Mouse (Mus musculus) gastrocnemius, postnatal 25 days (tissue): ENCODE measurements around the gene Tlr2. TPM values are rescaled to one million over a fixed set of nuclear protein-coding genes. Genes with fewer than 3 reads are reported as not detected.
A peak's percentile ranks its signal among the peaks of the same experiment; 100 is the strongest.

Source experiments
- DNase-seq: peaks from one replicate; pipeline ENCODE4 v3.0.0; 2022
- total RNA-seq, 2 experiments: library from RNA; stranded (reverse); gene quantifications; 1 replicate in 1 of 2; 2 replicates in 1 of 2; pipeline ENCODE4 v1.2.3; 2021

Tlr2 gene
- total RNA-seq, 2 experiments from 2014 or later, result 0.61 to 0.64 TPM

DNA sequence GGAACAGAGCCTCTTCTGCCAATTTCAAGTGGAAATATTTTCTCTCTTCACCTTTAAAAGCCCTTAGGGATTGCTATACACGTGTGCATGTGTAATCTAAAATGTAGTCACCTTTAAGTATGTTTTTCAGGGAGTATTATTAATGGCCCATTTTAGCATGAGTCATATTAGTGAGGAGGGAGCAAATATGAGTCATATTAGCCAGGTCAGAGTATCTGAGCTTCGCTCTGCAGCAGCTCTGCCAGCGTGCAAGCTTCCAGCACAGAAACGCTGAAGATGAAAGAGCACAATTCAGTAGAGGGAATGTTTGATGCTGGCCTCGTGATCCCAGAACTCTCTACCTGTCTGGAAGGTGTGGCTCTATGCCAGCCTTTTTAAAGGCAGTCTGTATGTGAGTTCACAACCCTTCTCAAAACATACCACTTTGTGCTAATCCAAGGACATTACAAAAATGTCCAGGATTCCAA, 13.4 kb downstream of the Tlr2 start:
- DNase-seq, result no peak

DNA sequence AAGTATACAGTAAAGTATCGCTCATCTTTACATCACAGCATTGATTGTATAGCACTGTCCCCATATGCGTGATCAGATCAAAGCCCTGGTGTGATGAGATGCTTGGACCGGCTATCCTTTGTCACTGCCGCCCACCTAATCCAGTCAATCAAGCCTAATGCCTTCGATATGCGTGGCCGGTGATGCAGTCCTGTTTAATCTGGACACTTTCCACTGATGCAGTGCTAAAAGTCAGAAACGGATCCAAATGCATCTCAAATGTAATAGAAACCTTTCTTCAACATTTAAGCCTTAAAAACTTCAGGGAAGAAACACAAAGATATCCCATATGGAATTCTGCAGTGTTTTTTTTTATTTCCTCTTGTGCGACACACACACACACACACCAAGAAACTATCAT, 13.9 kb downstream of the Tlr2 start:
- DNase-seq, result no peak

DNA sequence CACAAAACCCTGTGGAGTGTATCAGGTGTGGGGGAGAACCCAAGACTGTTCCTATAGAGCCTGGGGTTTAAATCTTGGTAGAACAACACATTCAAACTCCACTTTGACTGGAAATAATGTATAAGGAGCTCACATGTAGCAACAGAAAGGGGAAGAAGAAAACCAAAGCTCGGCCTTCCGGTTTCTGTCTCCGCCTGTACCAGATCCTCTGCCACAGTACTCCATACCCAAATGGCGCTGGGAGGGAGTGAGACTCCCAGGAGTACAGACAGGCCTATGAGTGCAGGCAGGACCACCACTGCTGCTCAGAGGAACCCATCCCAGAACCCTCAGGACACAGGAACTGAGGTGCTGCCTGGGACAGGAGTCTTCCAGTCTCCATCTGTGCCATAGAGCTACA, 17.8 kb downstream of the Tlr2 start:
- no peak for DNase-seq

DNA sequence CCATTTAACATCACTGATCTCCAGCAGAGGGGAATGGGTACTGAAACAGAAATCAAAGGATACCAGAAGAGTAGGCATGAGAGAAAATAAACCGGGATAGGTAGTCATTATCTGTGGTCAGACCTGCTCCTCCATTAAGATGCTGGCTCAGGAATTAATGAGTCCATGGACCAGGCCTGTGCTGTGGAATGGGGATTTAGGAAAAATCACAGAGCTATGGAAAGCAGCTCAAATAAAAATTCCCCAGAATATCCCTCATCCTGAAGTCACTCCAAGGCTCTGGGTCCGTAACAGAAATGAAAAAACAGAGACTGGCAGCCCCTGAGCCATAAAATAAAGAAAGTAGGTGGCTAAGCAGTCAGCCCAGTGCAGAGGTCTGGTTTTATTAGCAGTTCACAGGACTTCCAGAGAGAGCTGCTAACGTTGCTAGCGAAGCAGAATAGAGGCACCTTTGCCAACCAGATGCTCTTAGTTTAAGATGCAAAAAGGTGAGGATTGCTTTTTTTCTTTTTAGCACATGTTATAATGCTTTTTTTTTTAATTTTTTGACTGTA, 25.1 kb downstream of the Tlr2 start:
- DNase-seq, result no peak

DNA sequence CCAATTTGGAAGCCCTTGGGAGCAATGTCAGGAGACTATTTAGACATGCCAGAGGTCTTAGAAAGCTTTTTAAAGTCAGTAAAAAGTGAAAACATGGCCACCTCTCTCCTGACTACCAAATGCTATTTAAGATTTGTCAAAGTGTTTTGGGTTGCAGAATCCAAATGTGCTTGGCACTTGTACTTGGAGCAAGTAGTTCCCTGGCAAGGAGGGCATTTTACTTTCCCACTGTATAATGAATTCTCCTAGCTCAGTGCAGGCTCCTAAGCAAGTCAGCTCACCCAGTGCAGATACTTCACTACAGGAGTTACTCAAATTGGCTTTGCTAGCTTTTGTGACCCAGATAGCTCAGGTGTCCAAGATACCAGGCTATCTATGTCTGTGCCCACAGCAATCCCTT, 28.7 kb downstream of the Tlr2 start:
- DNase-seq, result no peak

DNA sequence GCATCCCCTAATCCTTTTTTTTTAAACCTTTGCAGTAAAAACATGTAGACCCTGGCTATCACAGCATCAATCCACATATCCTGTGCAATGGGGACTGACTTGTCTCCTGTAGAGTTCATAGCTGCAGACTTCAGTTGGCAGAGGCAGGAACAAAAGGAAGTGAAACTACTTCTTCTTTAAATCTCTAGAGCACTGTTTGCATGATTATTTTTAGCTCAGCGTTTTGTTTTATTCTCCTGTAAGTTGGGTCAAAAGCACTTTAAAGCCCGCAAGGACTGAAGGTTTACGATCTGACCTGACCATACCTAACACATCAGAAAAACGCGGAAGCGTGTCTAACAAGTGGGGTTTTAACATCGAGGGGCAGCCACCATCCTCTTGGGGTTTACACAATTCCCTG, 29.6 kb downstream of the Tlr2 start:
- no peak for DNase-seq

DNA sequence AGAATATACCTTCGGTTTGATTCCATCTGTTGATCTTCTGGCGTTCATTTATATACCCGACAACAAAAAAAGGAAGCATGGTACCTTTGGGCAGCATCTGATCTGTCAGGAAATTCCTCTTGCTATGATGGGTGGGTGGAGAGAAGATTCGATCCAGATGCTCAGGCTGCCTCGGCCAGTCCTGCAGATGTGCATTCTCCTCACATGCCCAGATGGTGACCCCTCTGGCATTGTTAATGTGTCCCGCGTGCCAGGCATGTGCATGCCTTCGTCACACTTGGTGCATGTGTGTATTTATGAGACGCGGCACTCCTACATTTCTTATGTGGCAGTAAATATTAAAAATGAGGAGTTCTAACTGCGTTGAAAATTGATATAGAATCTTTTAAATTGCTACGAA, 33.1 kb downstream of the Tlr2 start:
- DNase-seq, result no peak

DNA sequence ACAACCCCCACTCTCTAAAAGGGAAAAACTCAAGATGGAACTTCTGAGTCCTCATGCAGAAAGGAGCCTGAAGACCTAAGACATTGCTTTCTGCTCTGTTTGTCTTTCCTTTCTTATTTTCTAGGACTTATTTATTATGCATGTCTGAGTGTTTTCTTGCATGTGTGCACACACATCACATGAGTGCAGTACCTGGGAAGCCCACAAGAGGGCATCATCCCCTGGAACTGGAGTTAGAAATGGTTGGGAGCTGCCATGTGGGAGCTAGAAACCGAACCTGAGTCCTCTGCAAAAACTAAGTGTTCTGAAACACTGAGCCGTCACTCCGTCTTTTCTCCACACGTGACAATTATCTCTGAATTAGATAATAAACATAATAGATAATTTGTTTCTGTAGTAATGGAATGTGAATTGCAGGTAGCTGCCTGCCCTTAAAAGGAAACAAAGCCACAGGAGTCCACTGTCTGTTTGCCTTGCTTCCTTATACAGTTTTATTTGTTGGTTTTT, 39.9 kb downstream of the Tlr2 start:
- no peak for DNase-seq

DNA sequence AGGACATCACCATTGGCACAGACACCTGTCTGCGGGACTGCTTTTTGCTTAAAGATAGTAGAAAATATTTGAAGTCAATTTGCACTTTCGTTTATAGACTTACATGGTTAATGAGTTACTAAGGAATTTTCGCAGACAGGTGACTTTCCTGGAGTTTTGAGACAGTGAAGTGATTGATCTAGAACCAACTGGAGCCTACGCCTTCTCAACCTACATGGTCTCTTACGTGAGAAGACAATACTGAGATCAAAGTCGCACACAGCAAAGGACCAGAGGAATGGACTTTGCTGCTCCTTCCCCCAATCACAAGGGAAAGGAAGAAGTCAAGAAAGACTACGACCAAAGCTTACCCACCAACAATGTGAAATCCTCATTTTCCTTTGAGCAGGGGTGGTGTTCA, 42.1 kb downstream of the Tlr2 start:
- no peak for DNase-seq

DNA sequence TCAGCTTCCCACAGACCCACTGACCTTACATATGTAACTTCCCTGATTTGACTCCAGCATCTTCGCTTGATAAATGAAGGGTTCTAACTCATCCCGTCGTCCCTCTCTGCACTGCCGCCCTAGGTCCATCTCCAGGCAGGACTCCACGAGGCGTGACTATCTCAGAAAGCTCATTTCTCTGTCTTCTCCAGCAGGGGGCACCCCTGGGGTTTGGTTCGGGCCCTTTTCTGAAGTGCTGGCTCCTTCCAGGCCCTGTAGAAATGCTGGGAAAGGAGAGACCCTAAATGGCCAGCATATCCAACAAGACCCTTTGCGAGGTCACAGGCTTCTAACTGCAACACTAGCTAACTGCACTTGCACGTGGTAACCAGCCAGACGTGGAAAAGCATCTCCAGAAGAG, 43.7 kb downstream of the Tlr2 start:
- DNase-seq, result peak; percentile 57

DNA sequence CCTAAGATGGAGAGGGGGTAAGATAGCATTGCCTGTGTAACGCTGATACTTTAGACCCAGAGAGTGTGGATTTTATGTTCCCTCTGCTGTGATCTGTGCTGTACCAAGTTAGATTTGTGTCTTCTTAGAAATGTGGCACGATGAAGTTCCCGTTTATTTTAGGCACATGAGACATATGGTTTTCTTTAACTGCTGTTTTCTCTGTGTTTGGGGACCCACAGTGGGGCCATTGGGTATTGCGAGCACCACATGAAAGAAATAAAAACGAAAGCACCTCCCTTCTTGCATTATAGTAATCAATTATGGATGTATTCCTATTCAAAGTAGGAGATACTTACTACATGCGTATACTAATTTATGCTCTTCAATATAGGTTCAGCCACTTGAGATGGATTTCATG, 44.5 kb downstream of the Tlr2 start:
- DNase-seq, result no peak

DNA sequence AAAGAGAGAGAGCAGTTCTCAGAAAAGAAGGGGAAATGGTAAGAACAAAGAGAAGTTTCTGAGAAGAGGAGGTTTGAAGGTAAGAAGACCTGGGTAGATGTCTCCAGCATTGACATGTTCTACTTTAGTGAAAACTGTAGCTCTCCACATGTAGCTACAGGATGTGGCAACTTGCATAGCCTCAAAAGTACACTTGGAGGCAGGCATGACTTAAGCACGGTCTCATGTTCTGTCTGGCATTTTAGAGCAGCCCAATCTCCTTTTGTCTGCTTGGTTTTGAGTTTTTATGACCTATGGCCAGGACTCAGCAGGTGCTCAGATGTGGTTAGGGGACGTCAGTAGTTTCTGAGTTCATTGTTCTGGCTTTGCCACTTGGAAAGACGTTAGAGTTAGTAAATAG, 50.1 kb downstream of the Tlr2 start:
- no peak for DNase-seq

DNA sequence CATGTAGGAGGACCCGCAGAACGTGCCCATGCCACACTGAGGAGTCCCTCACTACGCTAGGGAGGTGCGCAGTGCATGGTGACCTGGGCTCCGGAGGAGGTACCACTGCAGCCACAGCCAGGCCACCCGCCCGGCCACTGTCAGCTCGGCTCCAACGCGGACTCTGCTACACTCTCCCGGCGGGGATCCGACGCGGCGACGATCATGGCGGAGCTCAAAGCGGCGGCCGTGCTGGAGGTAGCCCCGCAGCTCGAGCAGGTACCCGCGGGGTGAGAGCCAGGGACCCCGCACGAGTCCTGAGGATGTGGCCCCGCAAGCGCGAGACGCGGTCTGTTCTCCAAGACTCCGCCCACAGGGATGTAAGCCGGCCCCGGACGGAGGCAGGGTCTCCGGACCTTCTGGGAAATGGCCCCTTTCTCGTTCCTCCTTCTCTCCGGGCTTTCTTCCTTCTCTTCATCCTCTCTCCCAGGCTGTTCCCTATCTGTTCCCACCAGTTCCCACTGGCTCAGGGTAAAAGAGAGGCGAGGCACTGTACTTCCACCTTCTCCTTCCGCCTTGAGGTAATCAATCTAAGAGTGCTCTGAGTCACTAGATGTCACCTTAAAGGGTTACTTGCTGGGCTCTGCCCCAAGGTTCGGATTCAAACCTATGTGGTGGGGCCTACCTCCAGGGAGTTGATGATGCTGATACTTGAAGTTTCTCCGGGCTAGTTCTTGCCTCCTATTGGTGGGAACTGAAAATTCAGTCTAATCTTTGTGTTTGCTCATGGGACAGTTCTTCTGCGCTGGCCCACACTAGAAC, 51.7 kb downstream of the Tlr2 start:
- DNase-seq, result no peak

DNA sequence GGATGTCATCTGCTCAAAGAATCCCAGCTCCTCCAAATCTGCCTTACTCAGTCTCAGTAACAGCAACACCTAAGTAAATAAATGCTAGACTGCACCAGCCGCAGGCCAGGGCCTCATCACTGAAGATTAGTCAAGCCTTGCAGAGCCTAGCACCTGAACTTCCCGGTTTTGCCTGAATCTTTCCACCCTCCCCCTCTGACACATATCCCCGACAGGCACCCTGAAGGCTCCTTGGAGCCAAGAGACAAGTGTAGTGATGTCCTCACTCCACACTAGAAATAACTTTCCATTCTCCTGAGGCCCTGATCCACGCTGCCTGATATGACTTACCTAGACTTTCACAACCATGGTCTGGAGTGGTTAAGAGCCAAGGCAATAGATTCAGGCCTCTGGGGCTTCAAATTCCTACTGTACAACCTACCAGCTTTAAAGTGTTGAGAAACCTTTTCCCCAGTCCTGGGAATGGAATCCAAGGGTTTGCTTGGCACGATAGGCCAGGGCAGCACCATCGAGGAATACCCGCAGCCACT, 53.7 kb downstream of the Tlr2 start:
- no peak for DNase-seq

DNA sequence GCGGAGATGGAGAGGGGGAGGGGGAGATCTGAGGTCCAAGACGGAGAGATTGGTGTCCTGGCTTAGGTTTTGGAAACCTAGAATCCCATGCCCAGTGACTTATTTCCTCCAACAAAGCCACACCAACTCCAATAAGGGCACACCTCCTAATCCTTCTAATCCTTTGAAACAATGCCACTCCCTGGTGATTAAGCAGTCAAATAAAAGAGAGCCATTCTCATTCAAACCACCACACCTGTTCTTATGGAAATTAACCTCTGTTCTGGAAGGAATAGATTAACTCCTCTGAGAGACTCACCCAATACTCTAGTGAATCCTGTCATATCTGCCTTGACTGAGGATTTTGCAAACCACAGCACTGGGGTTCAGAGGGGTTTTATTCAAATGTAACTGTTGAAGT, 54.5 kb downstream of the Tlr2 start:
- no peak for DNase-seq

Other genes starting within 250 kb of the Tlr2 start
- gene Sfrp2, start 75.4 kb downstream of the Tlr2 start, total RNA-seq, result 10 to 100 TPM in 1 of 2 experiments, 1 to 10 TPM in 1; 4.0 to 22.4 TPM
- gene Tmem131l, start 198.4 kb upstream of the Tlr2 start, total RNA-seq, result 10 to 100 TPM; 10.1 to 12.7 TPM